Mouse (Mus musculus) megakaryocyte, embryonic 14.5 days (primary cell): ENCODE measurements at regions not wholly inside any gene's neighbourhood (a gene's known extent, or its start where the extent isn't known, plus 50 kb on each side); places are given as distances from the start of the nearest gene placed in this dataset.

ENCODE experiments used
- FLI1 ChIP-seq: IDR thresholded peaks from 2 replicates; pipeline ENCODE4 v1.6.1; 2012; ENCODE audit warnings: low read length, inconsistent platforms, mixed read lengths
- GATA1 ChIP-seq: IDR thresholded peaks from 3 replicates; pipeline ENCODE4 v1.6.1; 2012; ENCODE audit warnings: mixed read lengths, low read length, inconsistent platforms, borderline replicate concordance

GRCm38 (mm10) chr12:12825842-12826241 lies 115.9 kb downstream of the Mycn start:
- TF ChIP-seq GATA1: no peak
- TF ChIP-seq FLI1: no peak
